Mouse (Mus musculus) CD4-positive naive resting alpha-beta T cell, adult 76 days (primary cell): ENCODE data around the gene Olfr1555-ps1. TPM values are rescaled to one million over a fixed set of nuclear protein-coding genes. Genes with fewer than 3 reads are reported as not detected.

Source experiments
- total RNA-seq: library from RNA; stranded (reverse); gene quantifications from one replicate; pipeline ENCODE4 v1.2.4, GENCODE M21; 2023

The Olfr1555-ps1 gene
- not detected for total RNA-seq

GRCm38 (mm10) chr19:12170062-12170599, at the start of gene Olfr1555-ps1:
Gene Olfr1555-ps1 (minus strand): TSS chr19:12170112.

GRCm38 (mm10) chr19:12200334-12200733, 30.4 kb upstream of the Olfr1555-ps1 start, which contains the start of gene Olfr1431:
Gene Olfr1431 (plus strand): TSS chr19:12200634.

GRCm38 (mm10) chr19:12123103-12123502, 46.8 kb downstream of the Olfr1555-ps1 start, which contains the start of gene Olfr76:
Gene Olfr76 (minus strand): TSS chr19:12123203.

GRCm38 (mm10) chr19:12115797-12116196, 54.1 kb downstream of the Olfr1555-ps1 start, which contains the start of gene Olfr1428:
Gene Olfr1428 (minus strand): TSS chr19:12115897.

Other genes with a start within 250 kb of the Olfr1555-ps1 start
- 36.4 TPM for gene Osbp, start 204.2 kb downstream of the Olfr1555-ps1 start, total RNA-seq
- gene Olfr1423, start 128.8 kb downstream of the Olfr1555-ps1 start, total RNA-seq: not detected
- not detected for gene Olfr1424, start 107.4 kb downstream of the Olfr1555-ps1 start, total RNA-seq
- not detected for gene Olfr1425, start 92.4 kb downstream of the Olfr1555-ps1 start, total RNA-seq
- not detected for gene Olfr1426, start 78.1 kb downstream of the Olfr1555-ps1 start, total RNA-seq
- not detected for gene Olfr1427, start 66.8 kb downstream of the Olfr1555-ps1 start, total RNA-seq
- gene Olfr1428, start 54.2 kb downstream of the Olfr1555-ps1 start, total RNA-seq: not detected
- gene Olfr76, start 46.9 kb downstream of the Olfr1555-ps1 start, total RNA-seq: not detected
- gene Olfr1431, start 30.5 kb upstream of the Olfr1555-ps1 start, total RNA-seq: not detected
- gene Olfr1432, start 62.5 kb upstream of the Olfr1555-ps1 start, total RNA-seq: not detected
- not detected for gene Olfr262, start 71.5 kb upstream of the Olfr1555-ps1 start, total RNA-seq
- not detected for gene Olfr235, start 90.9 kb upstream of the Olfr1555-ps1 start, total RNA-seq
- not detected for gene Olfr1434, start 109.7 kb upstream of the Olfr1555-ps1 start, total RNA-seq
- not detected for gene Olfr1436, start 129.0 kb upstream of the Olfr1555-ps1 start, total RNA-seq
- not detected for gene Olfr1437, start 155.0 kb upstream of the Olfr1555-ps1 start, total RNA-seq
- gene Olfr1438-ps1, start 165.8 kb upstream of the Olfr1555-ps1 start, total RNA-seq: not detected
- not detected for gene Olfr1440, start 217.2 kb upstream of the Olfr1555-ps1 start, total RNA-seq
- not detected for gene Olfr1441, start 247.3 kb upstream of the Olfr1555-ps1 start, total RNA-seq